Comparison of ENCODE assay signal across 11 mouse cellular contexts in genomic region chr15:82344971-82345370, GRCm38 (mm10). TPM values are rescaled to one million over a fixed set of nuclear protein-coding genes. Genes with fewer than 3 reads are reported as not detected.
A peak's percentile ranks its signal among the peaks of the same experiment; 100 is the strongest.
DNase-seq lines count a peak whose midpoint lies in the region; ATAC-seq and TF ChIP-seq lines count a peak whose summit lies in the region.
"Had no signal": no experiment of that assay in that cellular context is flagged by ENCODE, and none has a peak within 500 bp of the region (broad histone marks: within the 10 kb centered on the region; RNA-seq: fewer than 3 reads in every experiment).

No protein-coding gene starts in this region.

- DNase-seq in gastrocnemius, adult 2 months: no peak
- no peak for DNase-seq in gastrocnemius, postnatal 36 days
- DNase-seq in lung, embryonic 14.5 days: no peak
- no peak for DNase-seq in lung, postnatal 4 days
- DNase-seq in left cerebral cortex, postnatal 14 days (ENCODE audit: low spot score in 2 of 2): no peak

- no peak overlapping the region for H3K4me3 ChIP-seq in gastrocnemius, adult 2 months
- no peak overlapping the region for H3K4me3 ChIP-seq in lung, embryonic 14.5 days (ENCODE audit: low read depth, low read length)
- no peak overlapping the region for H3K4me3 ChIP-seq in limb, embryonic 12.5 days (replicated peaks)
- H3K4me3 ChIP-seq in stomach, embryonic 16.5 days (replicated peaks; ENCODE audit: low read length): no peak overlapping the region

- H3K9me3 ChIP-seq in lung, embryonic 14.5 days (ENCODE audit: low read depth, low read length): no peaks in the 10 kb centered on the region
- no peaks in the 10 kb centered on the region for H3K9me3 ChIP-seq in limb, embryonic 12.5 days
- no peaks in the 10 kb centered on the region for H3K9me3 ChIP-seq in stomach, embryonic 16.5 days (replicated peaks; ENCODE audit: control insufficient read depth, low read length)
- H3K9me3 ChIP-seq: neural tube, embryonic 15.5 days had no signal

- no peak for ATAC-seq in lung, embryonic 14.5 days (ENCODE audit: insufficient read depth)
- ATAC-seq in limb, embryonic 12.5 days (ENCODE audit: insufficient number of reproducible peaks, insufficient read depth, low FRiP score, low TSS enrichment, low read depth): no peak
- no peak for ATAC-seq in stomach, embryonic 16.5 days (ENCODE audit: insufficient read depth, low FRiP score)
- ATAC-seq in megakaryocyte progenitor cell, adult 5-6 weeks (replicated peaks; ENCODE audit: poor library complexity): no peak

- peaks cover 28% of the 10 kb centered on the region for H3K36me3 ChIP-seq in lung, embryonic 14.5 days (ENCODE audit: insufficient read depth)
- peaks cover 29% of the 10 kb centered on the region for H3K36me3 ChIP-seq in limb, embryonic 12.5 days
- peaks cover 22% of the 10 kb centered on the region for H3K36me3 ChIP-seq in stomach, embryonic 16.5 days (ENCODE audit: control insufficient read depth, insufficient read depth, low read length)

- H3K4me1 ChIP-seq in lung, embryonic 14.5 days (ENCODE audit: insufficient read depth): peaks cover 7% of the 10 kb centered on the region; the same call in 1 of the 2 replicates
- H3K4me1 ChIP-seq in limb, embryonic 12.5 days (replicated peaks): peaks cover 28% of the 10 kb centered on the region
- peaks cover 47% of the 10 kb centered on the region for H3K4me1 ChIP-seq in stomach, embryonic 16.5 days (ENCODE audit: control insufficient read depth, insufficient read depth, low read length)

- no peaks in the 10 kb centered on the region for H3K27me3 ChIP-seq in lung, embryonic 14.5 days (ENCODE audit: insufficient read depth, low read length)
- H3K27me3 ChIP-seq in limb, embryonic 12.5 days: peaks cover 6% of the 10 kb centered on the region
- H3K27me3 ChIP-seq in stomach, embryonic 16.5 days (ENCODE audit: control insufficient read depth, insufficient read depth, low read length): no peaks in the 10 kb centered on the region
- H3K27me3 ChIP-seq: Patski had no signal

- 85% methylated on average over 6 of the region's 6 CpGs for WGBS in lung, embryonic 14.5 days
- WGBS in limb, embryonic 12.5 days: 90% methylated on average over 6 of the region's 6 CpGs
- WGBS in stomach, embryonic 16.5 days: 79% methylated on average over 6 of the region's 6 CpGs

- TF ChIP-seq CTCF in gastrocnemius, adult 2 months (IDR thresholded peaks at IDR 0.05): no peak
- TF ChIP-seq CTCF in lung, embryonic 14.5 days (IDR thresholded peaks at IDR 0.05; ENCODE audit: low read depth): no peak

- H3K4me2 ChIP-seq in lung, embryonic 14.5 days: peak overlapping the region; percentile 37
- H3K4me2 ChIP-seq in limb, embryonic 12.5 days: no peak overlapping the region
- no peak overlapping the region for H3K4me2 ChIP-seq in stomach, embryonic 16.5 days (ENCODE audit: low read depth, low read length)

- intact Hi-C loops in gastrocnemius, adult 2 months (cut with DNase I): loop anchor here (5.0 to 10.0 kb wide), 3 partner anchors 198 to 490 kb away; partner anchors contain the start of genes Mei1, Srebf2 and Tob2
- intact Hi-C loops in gastrocnemius, postnatal 36 days (cut with DNase I): loop anchor here (10.0 kb wide), 1 partner anchor 180 kb away; no protein-coding TSS in a partner anchor
- intact Hi-C loops in left cerebral cortex, postnatal 14 days (cut with DNase I): no loop called here

- H3K9ac ChIP-seq in lung, embryonic 14.5 days: no peak overlapping the region
- H3K9ac ChIP-seq in limb, embryonic 12.5 days (replicated peaks): no peak overlapping the region
- H3K9ac ChIP-seq in stomach, embryonic 16.5 days (ENCODE audit: low read length): no peak overlapping the region
- H3K9ac ChIP-seq: neural tube, embryonic 15.5 days had no signal

- H3K27ac ChIP-seq in gastrocnemius, adult 2 months: peak overlapping the region; percentile 24; the same call in 1 of the 2 replicates
- no peak overlapping the region for H3K27ac ChIP-seq in lung, embryonic 14.5 days (ENCODE audit: low read depth)
- peak overlapping the region; percentile 47; the same call in 1 of the 2 replicates for H3K27ac ChIP-seq in limb, embryonic 12.5 days
- peak overlapping the region; percentile 50 for H3K27ac ChIP-seq in stomach, embryonic 16.5 days (ENCODE audit: low read length)

RNA-seq across cellular contexts. Expression of gene Smdt1, which starts 6.2 kb away (rescaled TPM):
- 100 to 1,000 TPM; 134 to 141 TPM for total RNA-seq in gastrocnemius, adult 2 months (2021)
- total RNA-seq in gastrocnemius, postnatal 36 days (2021): 100 to 1,000 TPM; 116 to 123 TPM
- polyA plus RNA-seq in lung, embryonic 14.5 days (2014; fragmentation: Nextera tagmentation; extraction: Ambion mirVana): 218 and 226 TPM in 2 replicates
- polyA plus RNA-seq in limb, embryonic 12.5 days (2016; fragmentation: Nextera tagmentation; extraction: Ambion mirVana): 204 and 226 TPM in 2 replicates
- polyA plus RNA-seq in stomach, embryonic 16.5 days (2015; fragmentation: Nextera tagmentation; extraction: Ambion mirVana): 278 and 284 TPM in 2 replicates
- 100 to 1,000 TPM; 130 to 131 TPM for total RNA-seq in left cerebral cortex, postnatal 14 days (2021)
- total RNA-seq in megakaryocyte progenitor cell, adult 5-6 weeks (2015): 155 and 168 TPM in 2 replicates
- total RNA-seq in megakaryocyte progenitor cell, adult 5-6 weeks (2017): 94.0 and 121 TPM in 2 replicates

RNA-seq across cellular contexts. Expression of gene Pheta2, which starts 6.2 kb away (rescaled TPM):
- under 1 TPM; 0.26 to 0.61 TPM for total RNA-seq in gastrocnemius, adult 2 months (2021)
- total RNA-seq in gastrocnemius, postnatal 36 days (2021): under 1 TPM; 0.37 to 0.51 TPM
- polyA plus RNA-seq in lung, embryonic 14.5 days (2014; fragmentation: Nextera tagmentation; extraction: Ambion mirVana): 13.8 and 14.4 TPM in 2 replicates
- polyA plus RNA-seq in limb, embryonic 12.5 days (2016; fragmentation: Nextera tagmentation; extraction: Ambion mirVana): 11.0 and 11.3 TPM in 2 replicates
- 17.5 and 18.3 TPM in 2 replicates for polyA plus RNA-seq in stomach, embryonic 16.5 days (2015; fragmentation: Nextera tagmentation; extraction: Ambion mirVana)
- 1 to 10 TPM; 1.2 to 1.3 TPM for total RNA-seq in left cerebral cortex, postnatal 14 days (2021)
- 2.0 and 3.5 TPM in 2 replicates for total RNA-seq in megakaryocyte progenitor cell, adult 5-6 weeks (2015)
- total RNA-seq in megakaryocyte progenitor cell, adult 5-6 weeks (2017): 5.2 and 7.4 TPM in 2 replicates

RNA-seq across cellular contexts. Expression of gene Naga, which starts 6.2 kb away (rescaled TPM):
- total RNA-seq in gastrocnemius, adult 2 months (2021): 10 to 100 TPM; 10.5 to 10.9 TPM
- 10 to 100 TPM; 10.3 to 13.2 TPM for total RNA-seq in gastrocnemius, postnatal 36 days (2021)
- 40.3 and 45.9 TPM in 2 replicates for polyA plus RNA-seq in lung, embryonic 14.5 days (2014; fragmentation: Nextera tagmentation; extraction: Ambion mirVana)
- polyA plus RNA-seq in limb, embryonic 12.5 days (2016; fragmentation: Nextera tagmentation; extraction: Ambion mirVana): 33.6 and 34.1 TPM in 2 replicates
- polyA plus RNA-seq in stomach, embryonic 16.5 days (2015; fragmentation: Nextera tagmentation; extraction: Ambion mirVana): 99.0 and 116 TPM in 2 replicates
- total RNA-seq in left cerebral cortex, postnatal 14 days (2021): 10 to 100 TPM; 35.7 to 37.8 TPM
- 39.9 and 43.8 TPM in 2 replicates for total RNA-seq in megakaryocyte progenitor cell, adult 5-6 weeks (2015)
- total RNA-seq in megakaryocyte progenitor cell, adult 5-6 weeks (2017): 37.1 and 37.3 TPM in 2 replicates

RNA-seq across cellular contexts. Expression of gene Ndufa6, which starts 9.2 kb away (rescaled TPM):
- total RNA-seq in gastrocnemius, adult 2 months (2021): 100 to 1,000 TPM; 464 to 595 TPM
- 100 to 1,000 TPM; 440 to 476 TPM for total RNA-seq in gastrocnemius, postnatal 36 days (2021)
- 289 and 322 TPM in 2 replicates for polyA plus RNA-seq in lung, embryonic 14.5 days (2014; fragmentation: Nextera tagmentation; extraction: Ambion mirVana)
- polyA plus RNA-seq in limb, embryonic 12.5 days (2016; fragmentation: Nextera tagmentation; extraction: Ambion mirVana): 302 and 311 TPM in 2 replicates
- polyA plus RNA-seq in stomach, embryonic 16.5 days (2015; fragmentation: Nextera tagmentation; extraction: Ambion mirVana): 352 and 428 TPM in 2 replicates
- 100 to 1,000 TPM; 174 to 193 TPM for total RNA-seq in left cerebral cortex, postnatal 14 days (2021)
- 244 and 269 TPM in 2 replicates for total RNA-seq in megakaryocyte progenitor cell, adult 5-6 weeks (2015)
- total RNA-seq in megakaryocyte progenitor cell, adult 5-6 weeks (2017): 136 and 168 TPM in 2 replicates

RNA-seq across cellular contexts. Expression of gene Cyp2d22, which starts 35.1 kb away (rescaled TPM):
- 10 to 100 TPM; 13.1 to 16.4 TPM for total RNA-seq in gastrocnemius, adult 2 months (2021)
- 10 to 100 TPM; 12.3 to 16.7 TPM for total RNA-seq in gastrocnemius, postnatal 36 days (2021)
- 4.1 and 5.5 TPM in 2 replicates for polyA plus RNA-seq in lung, embryonic 14.5 days (2014; fragmentation: Nextera tagmentation; extraction: Ambion mirVana)
- polyA plus RNA-seq in limb, embryonic 12.5 days (2016; fragmentation: Nextera tagmentation; extraction: Ambion mirVana): 3.3 and 5.2 TPM in 2 replicates
- 12.6 and 16.4 TPM in 2 replicates for polyA plus RNA-seq in stomach, embryonic 16.5 days (2015; fragmentation: Nextera tagmentation; extraction: Ambion mirVana)
- total RNA-seq in left cerebral cortex, postnatal 14 days (2021): 10 to 100 TPM; 20.9 to 21.9 TPM
- total RNA-seq in megakaryocyte progenitor cell, adult 5-6 weeks (2015): 1.7 TPM in 1 of 2 replicates, not detected in the other
- total RNA-seq in megakaryocyte progenitor cell, adult 5-6 weeks (2017): 0.03 TPM in 1 of 2 replicates, not detected in the other
- total RNA-seq: megakaryocyte-erythroid progenitor cell, adult 5-6 weeks had no signal
